Mouse (Mus musculus): ENCODE measurements around the gene Fbxo39.

The Fbxo39 gene

GRCm38 (mm10) chr11:72314151-72314895 lies at the start of gene Fbxo39:
Gene Fbxo39 (plus strand): TSS chr11:72314444.
- DNase-seq (ENCODE audit: low spot score), result peak; percentile 20

DNA sequence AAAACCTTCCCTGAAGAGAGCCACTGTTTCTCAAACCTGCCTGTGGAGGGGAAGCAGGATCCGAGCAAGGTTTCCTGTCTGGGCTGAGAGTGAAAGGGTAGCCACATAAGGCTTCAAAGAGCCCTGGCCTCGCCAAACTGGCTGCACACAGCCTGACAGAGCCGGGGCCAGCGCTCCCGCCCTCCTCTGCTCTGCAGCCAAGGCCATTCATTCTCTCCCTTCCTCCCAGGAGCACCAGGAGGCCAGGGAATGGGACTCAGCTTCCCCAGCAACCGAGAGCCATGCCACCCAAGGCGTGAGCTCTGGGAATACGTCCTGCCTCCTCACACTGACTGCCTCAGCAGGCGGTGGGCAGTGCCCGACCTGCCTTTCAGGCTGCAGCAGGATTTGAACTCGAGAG lies 48.8 kb upstream of the Fbxo39 start:
- peak; percentile 23 for DNase-seq (ENCODE audit: low spot score)

DNA sequence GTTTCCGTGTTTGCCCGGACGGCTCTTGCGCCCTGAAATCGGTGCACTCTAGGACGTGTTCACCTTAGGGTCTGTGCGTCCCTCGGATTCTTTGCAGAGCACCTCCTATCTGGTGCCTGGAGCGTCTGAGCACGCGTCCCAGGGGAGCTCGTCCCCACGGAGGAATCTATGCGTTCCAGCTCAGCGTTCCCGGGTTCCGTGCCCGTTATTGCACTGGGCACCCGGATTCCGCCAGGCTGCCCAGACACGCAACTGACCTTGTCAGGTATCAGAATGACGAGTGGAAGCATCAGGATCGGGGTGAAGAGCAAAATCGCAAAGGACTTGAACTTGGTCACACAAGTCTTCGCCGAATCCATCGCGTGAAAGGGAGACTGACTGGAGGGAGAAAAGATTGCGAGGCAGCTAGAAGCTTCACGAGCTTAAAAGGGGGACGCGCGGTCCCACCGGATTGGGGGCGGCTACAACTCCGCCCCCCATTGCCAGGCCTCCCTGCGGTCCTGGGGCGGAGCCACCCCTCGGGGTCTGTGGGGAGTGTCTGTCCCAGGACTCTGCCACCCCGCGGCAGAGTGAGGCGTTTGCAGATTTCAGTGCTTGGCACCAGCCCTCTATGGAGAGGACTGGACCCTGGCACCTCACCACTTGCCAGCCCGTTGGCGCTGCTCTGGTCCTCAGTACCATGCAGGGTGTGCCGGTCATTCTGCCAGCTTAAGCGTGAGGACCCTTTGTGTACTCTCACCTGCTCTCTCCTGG lies 47.9 kb upstream of the Fbxo39 start:
- peak; percentile 76 for DNase-seq (ENCODE audit: low spot score)

GRCm38 (mm10) chr11:72266960-72267560 lies 47.2 kb upstream of the Fbxo39 start, which contains the start of gene Slc13a5:
Gene Slc13a5 (minus strand): TSS chr11:72267222.
- DNase-seq (ENCODE audit: low spot score), result peak; percentile 52

DNA sequence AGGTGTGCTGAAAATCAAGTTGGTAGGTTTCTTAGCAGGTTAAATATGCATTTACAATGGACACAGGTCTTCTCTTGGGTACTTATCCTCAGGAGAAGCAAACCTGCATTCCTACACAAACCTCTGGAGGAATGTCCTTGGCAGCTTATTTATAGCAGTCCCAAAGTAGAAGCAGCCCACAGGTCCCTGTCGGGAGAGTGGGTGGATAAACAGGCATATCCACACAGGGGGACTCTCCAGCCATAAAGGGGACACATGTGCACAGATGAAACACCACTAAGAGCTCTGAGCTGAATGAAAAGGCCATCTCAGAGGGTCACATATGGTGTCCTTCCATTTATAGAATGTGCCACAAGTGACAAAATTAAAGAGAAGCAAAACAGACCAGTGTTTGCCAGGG lies 42.5 kb upstream of the Fbxo39 start:
- DNase-seq (ENCODE audit: low spot score), result no peak

DNA sequence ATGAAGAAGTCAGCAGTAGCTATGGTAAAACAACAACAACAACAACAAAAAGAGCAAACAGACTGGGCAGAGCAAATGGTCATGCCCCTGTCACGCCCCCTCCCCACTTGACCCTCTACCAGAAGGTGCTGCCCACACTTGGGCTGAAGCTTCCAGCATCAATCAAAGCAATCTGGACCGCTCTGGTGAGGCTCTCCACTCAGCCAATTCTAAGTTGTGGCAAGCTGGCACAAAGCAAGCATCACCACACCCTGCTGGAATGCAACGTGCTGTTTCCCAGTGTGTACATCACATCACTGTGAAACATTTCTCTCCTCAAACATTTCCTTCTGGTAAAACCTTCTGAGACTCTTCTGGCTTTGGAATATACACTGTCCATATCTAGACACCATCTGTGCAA lies 40.9 kb upstream of the Fbxo39 start:
- no peak for DNase-seq (ENCODE audit: low spot score)

GRCm38 (mm10) chr11:72281143-72281851 lies 32.9 kb upstream of the Fbxo39 start:
- no peak for DNase-seq (ENCODE audit: low spot score)

DNA sequence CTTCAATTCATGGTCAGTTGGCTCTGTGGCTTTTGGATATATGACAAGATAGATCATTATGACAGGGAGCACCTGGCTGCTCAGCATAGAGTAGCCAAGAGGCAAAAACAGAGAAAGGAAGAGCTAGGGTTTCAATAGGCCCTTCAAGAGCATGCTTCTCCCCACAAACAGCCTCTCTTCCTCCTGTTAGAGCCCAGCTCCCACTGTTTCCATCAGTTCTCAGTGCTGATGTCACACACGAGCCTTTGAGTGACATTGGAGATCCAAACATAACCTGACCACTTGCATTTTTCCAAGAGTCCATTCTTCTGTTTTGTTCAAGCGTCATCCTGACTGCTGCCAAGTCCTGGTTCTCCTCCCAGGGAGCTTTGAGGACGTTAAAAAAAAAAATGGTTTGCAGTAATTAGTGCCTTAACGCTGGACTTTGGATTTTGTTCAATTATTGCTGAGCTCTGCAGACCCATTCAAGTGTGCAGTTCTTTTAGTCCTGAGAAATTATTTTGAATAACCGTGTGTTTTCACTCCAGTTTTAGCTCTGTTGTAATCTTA lies 32.3 kb upstream of the Fbxo39 start:
- DNase-seq (ENCODE audit: low spot score), result no peak

GRCm38 (mm10) chr11:72283486-72284224 lies 30.6 kb upstream of the Fbxo39 start:
- no peak for DNase-seq (ENCODE audit: low spot score)

GRCm38 (mm10) chr11:72284532-72285182 lies 29.6 kb upstream of the Fbxo39 start:
- no peak for DNase-seq (ENCODE audit: low spot score)

GRCm38 (mm10) chr11:72285971-72286480 lies 28.2 kb upstream of the Fbxo39 start:
- DNase-seq (ENCODE audit: low spot score), result no peak

GRCm38 (mm10) chr11:72286651-72287050 lies 27.6 kb upstream of the Fbxo39 start:
- DNase-seq (ENCODE audit: low spot score), result no peak

GRCm38 (mm10) chr11:72287126-72287525 lies 27.1 kb upstream of the Fbxo39 start:
- DNase-seq (ENCODE audit: low spot score), result no peak

DNA sequence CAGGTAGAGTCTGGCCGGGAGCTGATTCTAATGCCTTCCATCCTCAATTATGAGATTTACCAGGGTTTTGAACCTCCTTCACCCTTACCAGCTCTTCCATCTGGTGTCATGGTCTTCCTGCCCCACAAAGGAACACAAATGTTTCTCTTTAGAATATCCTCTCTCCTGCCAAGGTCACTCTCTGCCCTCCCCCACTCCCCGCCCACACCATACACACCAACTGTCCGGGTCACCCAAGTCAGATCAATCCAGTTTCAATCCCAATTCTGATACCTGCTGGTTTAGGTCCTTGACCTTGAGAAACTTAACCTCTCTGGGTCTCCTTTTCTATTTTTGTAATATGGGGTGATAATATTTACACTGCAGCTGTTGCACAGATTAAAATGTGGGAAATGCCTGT lies 26.7 kb upstream of the Fbxo39 start:
- no peak for DNase-seq (ENCODE audit: low spot score)

DNA sequence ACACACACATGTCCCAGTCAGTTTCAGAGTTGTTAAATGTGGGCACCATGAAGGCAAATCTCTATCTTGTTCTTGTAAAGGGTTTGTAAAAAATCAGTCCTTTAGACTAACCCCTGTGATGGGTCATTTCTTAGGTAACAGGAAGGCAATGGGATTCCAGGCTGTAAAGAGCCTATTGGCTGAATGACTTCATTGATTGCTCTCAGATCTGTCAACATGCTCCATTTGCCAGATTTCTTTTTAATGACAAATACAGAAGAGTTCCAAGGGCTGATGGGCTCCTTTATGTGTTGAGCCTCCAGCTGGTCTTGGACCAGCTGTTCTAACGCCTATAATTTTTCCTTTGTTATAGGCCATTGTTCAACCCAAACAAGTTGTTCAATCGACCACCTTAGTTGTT lies 21.1 kb upstream of the Fbxo39 start:
- DNase-seq (ENCODE audit: low spot score), result no peak

DNA sequence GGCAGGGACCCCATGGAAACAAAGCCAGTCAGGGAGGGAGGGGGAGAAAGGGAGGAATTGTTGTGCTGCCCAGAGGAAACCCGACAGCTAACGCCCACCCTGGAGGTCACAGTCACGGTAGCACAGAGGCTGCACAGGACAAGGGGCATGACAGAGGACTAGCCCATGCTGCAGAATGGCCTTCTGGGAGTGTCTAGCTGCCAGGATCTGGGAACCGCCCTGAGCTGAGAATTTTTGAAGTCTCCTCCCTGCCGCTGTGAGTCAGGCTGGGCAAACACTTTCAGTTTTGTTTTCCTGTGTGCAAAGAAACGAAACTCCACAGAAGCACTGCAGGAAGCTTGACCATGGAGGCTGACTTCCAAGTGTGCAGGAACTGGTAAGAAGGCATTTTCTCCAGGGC lies 12.9 kb upstream of the Fbxo39 start, which contains the start of gene Xaf1:
Gene Xaf1, plus strand, starts transcription at position 296 of the 400 bp plus-strand sequence.
- no peak for DNase-seq (ENCODE audit: low spot score)

DNA sequence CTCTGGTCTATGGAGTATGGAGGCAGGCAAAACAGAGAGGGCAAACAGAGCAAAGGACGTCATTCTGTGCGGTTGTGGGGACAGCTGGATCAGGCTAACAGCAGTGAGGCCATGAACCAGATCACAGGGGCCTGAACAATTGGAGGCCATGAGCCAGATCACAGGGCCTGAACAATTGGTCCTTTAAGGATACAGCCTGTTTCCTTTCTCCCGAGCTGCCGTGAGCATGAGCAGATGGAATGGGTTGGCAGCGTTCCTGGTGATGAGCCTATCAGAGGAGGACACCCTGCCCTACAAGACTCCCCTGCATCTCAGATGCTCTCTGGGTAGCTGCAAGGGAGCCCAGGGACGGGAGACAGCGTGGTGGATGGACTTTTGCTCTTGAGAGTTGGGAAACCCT lies 12.0 kb upstream of the Fbxo39 start:
- no peak for DNase-seq (ENCODE audit: low spot score)

DNA sequence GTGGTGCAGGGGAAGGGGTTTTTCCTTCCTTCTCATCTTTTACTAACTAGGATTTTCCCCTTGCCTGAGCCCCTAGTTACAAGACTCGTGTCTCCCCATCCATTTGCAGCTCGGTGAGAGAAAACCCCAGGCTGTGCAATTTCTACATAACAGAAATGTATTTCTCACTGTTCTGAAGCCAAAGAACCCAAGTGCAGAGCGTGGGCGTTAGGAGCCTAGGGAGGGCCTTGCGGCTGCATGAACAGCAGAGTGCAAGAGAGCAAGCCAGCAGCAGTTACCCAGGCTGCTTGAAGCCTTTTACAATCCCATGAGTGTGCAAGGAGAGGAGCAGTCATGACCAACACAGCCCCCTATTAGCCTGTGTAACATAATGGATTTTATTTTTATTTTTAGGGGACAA lies 6.8 kb upstream of the Fbxo39 start:
- DNase-seq (ENCODE audit: low spot score), result no peak

- no peak for DNase-seq (ENCODE audit: low spot score)
Observed at GRCm38 (mm10) chr11:72308982-72309381, 5.3 kb upstream of the Fbxo39 start.

- DNase-seq (ENCODE audit: low spot score), result no peak
Observed at GRCm38 (mm10) chr11:72310491-72310890, 3.8 kb upstream of the Fbxo39 start.

Data from embryo, embryonic 10 days (tissue).